Mouse (Mus musculus) megakaryocyte, embryonic 14.5 days (primary cell): ENCODE results near the gene 4930579F01Rik. TPM values are rescaled to one million over a fixed set of nuclear protein-coding genes. Genes with fewer than 3 reads are reported as not detected.
A peak's percentile ranks its signal among the peaks of the same experiment; 100 is the strongest.
"Not testable (repeated sequence)": the region's sequence is repeated elsewhere in the genome, so short reads cannot be mapped to it uniquely, and the experiment has no call there.

ENCODE experiments used
- H3K27me3 ChIP-seq: replicated peaks from 2 replicates; pipeline ENCODE3; 2012; ENCODE audit warnings: inconsistent platforms
- H3K36me3 ChIP-seq: replicated peaks from 2 replicates; pipeline ENCODE3; 2012; ENCODE audit warnings: low read length, inconsistent platforms, mixed read lengths
- H3K4me1 ChIP-seq: 2 replicates; pipeline ENCODE4 v1.6.1; 2012; ENCODE audit warnings: inconsistent platforms
- H3K4me3 ChIP-seq: replicated peaks from 2 replicates; pipeline ENCODE3; 2012; ENCODE audit warnings: moderate library complexity, mild to moderate bottlenecking, inconsistent platforms
- H3K9me3 ChIP-seq: 2 replicates; pipeline ENCODE4 v1.6.1; 2012; ENCODE audit warnings: inconsistent platforms
- FLI1 ChIP-seq: IDR thresholded peaks from 2 replicates; pipeline ENCODE4 v1.6.1; 2012; ENCODE audit warnings: low read length, inconsistent platforms, mixed read lengths
- GATA1 ChIP-seq: IDR thresholded peaks from 3 replicates; pipeline ENCODE4 v1.6.1; 2012; ENCODE audit warnings: mixed read lengths, low read length, inconsistent platforms, borderline replicate concordance
- polyA plus RNA-seq: library from polyadenylated mRNA; stranded (reverse); fragments of >175 nt; gene quantifications from 2 replicates; pipeline ENCODE4 v1.2.3, GENCODE M21; 2012; ENCODE audit warnings: low replicate concordance; ENCODE audit not compliant: insufficient read depth

4930579F01Rik gene
- polyA plus RNA-seq, 1 experiment = not detected

- Histone ChIP-seq H3K4me3 (no peak overlapping the region), H3K27me3 (no peaks in the 10 kb centered on the region), H3K4me1 (peaks cover 5% of the 10 kb centered on the region), H3K36me3 (peaks cover 76% of the 10 kb centered on the region), H3K9me3 (no peaks in the 10 kb centered on the region)
- TF ChIP-seq GATA1 (no peak), FLI1 (no peak)
Observed at GRCm38 (mm10) chr3:138155062-138155461, 38.6 kb downstream of the 4930579F01Rik start.

- no peak for TF ChIP-seq FLI1
- no peak for TF ChIP-seq GATA1
- Histone ChIP-seq H3K4me1 (peaks cover 15% of the 10 kb centered on the region), H3K36me3 (peaks cover 63% of the 10 kb centered on the region), H3K9me3 (no peaks in the 10 kb centered on the region), H3K27me3 (no peaks in the 10 kb centered on the region), H3K4me3 (no peak overlapping the region)
Observed at GRCm38 (mm10) chr3:138148811-138149210, 44.8 kb downstream of the 4930579F01Rik start.

- Histone ChIP-seq H3K4me3 (peak within 1 kb of the TSS; percentile 99), H3K36me3 (peaks cover 23% of the 10 kb centered on the region), H3K9me3 (no peaks in the 10 kb centered on the region), H3K4me1 (peaks cover 12% of the 10 kb centered on the region), H3K27me3 (no peaks in the 10 kb centered on the region)
- no peak for TF ChIP-seq FLI1
Observed at GRCm38 (mm10) chr3:138144642-138145171, 48.9 kb downstream of the 4930579F01Rik start, which contains the start of gene Mttp. Gene Mttp (minus strand): TSS chr3:138144968.

- H3K9me3 ChIP-seq = no peaks in the 10 kb centered on the region
- TF ChIP-seq FLI1 (no peak), GATA1 (no peak)
- H3K27me3 ChIP-seq = no peaks in the 10 kb centered on the region
- H3K36me3 ChIP-seq = peaks cover 18% of the 10 kb centered on the region
- H3K4me3 ChIP-seq = peak overlapping the region; percentile 99
- peaks cover 11% of the 10 kb centered on the region; the same call in 1 of the 2 replicates for H3K4me1 ChIP-seq
Observed at GRCm38 (mm10) chr3:138144060-138144641, 49.5 kb downstream of the 4930579F01Rik start.

- Histone ChIP-seq H3K36me3 (peaks cover 11% of the 10 kb centered on the region), H3K27me3 (no peaks in the 10 kb centered on the region), H3K4me3 (peak within 1 kb of the TSS; percentile 99), H3K9me3 (no peaks in the 10 kb centered on the region), H3K4me1 (peaks cover 11% of the 10 kb centered on the region; the same call in 1 of the 2 replicates)
- TF ChIP-seq FLI1 = peak; percentile 64; the same call in 1 of the 2 replicates
- no peak for TF ChIP-seq GATA1
Observed at GRCm38 (mm10) chr3:138143315-138144059, 50.1 kb downstream of the 4930579F01Rik start, which contains the start of gene Trmt10a. Gene Trmt10a (plus strand): TSS chr3:138143448.

GRCm38 (mm10) chr3:138142733-138143314 lies 50.8 kb downstream of the 4930579F01Rik start:
- TF ChIP-seq FLI1 (no peak), GATA1 (no peak)
- H3K4me3 ChIP-seq = peak overlapping the region; percentile 99

GRCm38 (mm10) chr3:138142052-138142732 lies 51.4 kb downstream of the 4930579F01Rik start:
- Histone ChIP-seq H3K4me1 (peaks cover 11% of the 10 kb centered on the region; the same call in 1 of the 2 replicates), H3K36me3 (no peaks in the 10 kb centered on the region), H3K9me3 (no peaks in the 10 kb centered on the region; the same call in 1 of the 2 replicates), H3K4me3 (peak overlapping the region; percentile 99), H3K27me3 (no peaks in the 10 kb centered on the region)
- no peak for TF ChIP-seq GATA1
- no peak for TF ChIP-seq FLI1

More at GRCm38 (mm10) chr3:138142733-138143314, 50.8 kb downstream of the 4930579F01Rik start:
- Histone ChIP-seq H3K27me3 (no peaks in the 10 kb centered on the region), H3K9me3 (no peaks in the 10 kb centered on the region; the same call in 1 of the 2 replicates), H3K36me3 (peaks cover 5% of the 10 kb centered on the region), H3K4me1 (peaks cover 11% of the 10 kb centered on the region; the same call in 1 of the 2 replicates)

- Histone ChIP-seq H3K9me3 (no peaks in the 10 kb centered on the region; the same call in 1 of the 2 replicates), H3K36me3 (no peaks in the 10 kb centered on the region), H3K4me1 (peaks cover 8% of the 10 kb centered on the region; the same call in 1 of the 2 replicates), H3K4me3 (peak overlapping the region; percentile 46), H3K27me3 (no peaks in the 10 kb centered on the region)
- TF ChIP-seq GATA1 (no peak), FLI1 (no peak)
Observed at GRCm38 (mm10) chr3:138139663-138140062, 54.0 kb downstream of the 4930579F01Rik start.

GRCm38 (mm10) chr3:138138146-138138545 lies 55.5 kb downstream of the 4930579F01Rik start:
- H3K4me3 ChIP-seq, H3K36me3 ChIP-seq, H3K27me3 ChIP-seq, H3K9me3 ChIP-seq, H3K4me1 ChIP-seq: not testable (repeated sequence)
